Mouse (Mus musculus) embryonic fibroblast, embryonic 13.5 days (primary cell): ENCODE measurements around the gene Wdr25.

ENCODE experiments used
- CTCF ChIP-seq: IDR thresholded peaks from 2 replicates; pipeline ENCODE4 v1.5.1; 2011; ENCODE audit warnings: mild to moderate bottlenecking, control low read depth, low read length, moderate library complexity, borderline replicate concordance; ENCODE audit not compliant: insufficient read depth
- POLR2A ChIP-seq: IDR thresholded peaks from 2 replicates; pipeline ENCODE4 v1.6.1; 2011; ENCODE audit warnings: low read depth, mild to moderate bottlenecking, control low read depth, low read length, moderate library complexity

- TF ChIP-seq CTCF (no peak), POLR2A (no peak)
These were observed 143.6 kb downstream of the Wdr25 start for GRCm38 (mm10) chr12:109037026-109037425.
